Mouse (Mus musculus) midbrain, embryonic 16.5 days (tissue): ENCODE results near the gene Glt8d2. TPM values are rescaled to one million over a fixed set of nuclear protein-coding genes. Genes with fewer than 3 reads are reported as not detected.

Experiments
- ATAC-seq: fragments of 200-750 bp; cut with Nextera tagmentation; 2 replicates; pipeline ENCODE4 v1.8.0; 2017; ENCODE audit warnings: moderate TSS enrichment
- H3K27ac ChIP-seq: fragments of 300-500 bp; sonication (generic); 2 replicates; pipeline ENCODE4 v1.5.1; 2014; ENCODE audit warnings: mild to moderate bottlenecking, low read length, mixed read lengths
- H3K27me3 ChIP-seq: fragments of 300-500 bp; sonication (generic); 2 replicates; pipeline ENCODE4 v1.6.1; 2014; ENCODE audit warnings: low read depth, low read length, mixed read lengths; ENCODE audit not compliant: control insufficient read depth, insufficient read depth
- H3K36me3 ChIP-seq: fragments of 300-500 bp; sonication (generic); 2 replicates; pipeline ENCODE4 v1.6.1; 2014; ENCODE audit warnings: mild to moderate bottlenecking, low read length, moderate library complexity, mixed read lengths; ENCODE audit not compliant: control insufficient read depth, insufficient read depth
- H3K4me1 ChIP-seq: fragments of 300-500 bp; sonication (generic); 2 replicates; pipeline ENCODE4 v1.6.1; 2014; ENCODE audit warnings: mild to moderate bottlenecking, low read length, mixed read lengths; ENCODE audit not compliant: control insufficient read depth, insufficient read depth
- H3K4me2 ChIP-seq: fragments of 300-500 bp; sonication (generic); 2 replicates; pipeline ENCODE4 v1.6.1; 2014; ENCODE audit warnings: mild to moderate bottlenecking, low read length, mixed read lengths
- H3K4me3 ChIP-seq: fragments of 300-500 bp; sonication (generic); 2 replicates; pipeline ENCODE4 v1.5.1; 2014; ENCODE audit warnings: low read depth, mild to moderate bottlenecking, low read length, moderate library complexity, mixed read lengths
- H3K9ac ChIP-seq: fragments of 300-500 bp; sonication (generic); 2 replicates; pipeline ENCODE4 v1.6.1; 2014; ENCODE audit warnings: low read depth, low read length, mixed read lengths
- H3K9me3 ChIP-seq: fragments of 300-500 bp; sonication (generic); replicated peaks from 2 replicates; pipeline ENCODE4 v1.6.1; 2014; ENCODE audit warnings: mild to moderate bottlenecking, low read length, mixed read lengths; ENCODE audit not compliant: control insufficient read depth, poor library complexity, severe bottlenecking
- WGBS: fragments of 180-500 bp; shearing (Covaris S2); extraction: QIAGEN DNeasy Blood & Tissue Kit; methylation state at CpG from one replicate; pipeline ENCODE4 v1.1.7; 2014; 5-methylcytosine and 5-hydroxymethylcytosine counted together
- polyA plus RNA-seq: library from polyadenylated mRNA; unstranded; fragments of >200 nt; fragmentation: Nextera tagmentation; extraction: Ambion mirVana; gene quantifications from 2 replicates; pipeline ENCODE4 v1.2.1, GENCODE M21; 2015

Glt8d2 gene
- polyA plus RNA-seq, 1 experiment from 2014 or later: 0.63 TPM

- no peak for ATAC-seq
- Histone ChIP-seq H3K9me3 (no peaks in the 10 kb centered on the region), H3K27ac (no peak overlapping the region), H3K4me1 (no peaks in the 10 kb centered on the region), H3K4me3 (no peak overlapping the region), H3K4me2 (no peak overlapping the region), H3K9ac (no peak overlapping the region), H3K27me3 (no peaks in the 10 kb centered on the region), H3K36me3 (no peaks in the 10 kb centered on the region)
- 87% methylated on average over 7 of the region's 7 CpGs for WGBS
These were observed 8.8 kb downstream of the Glt8d2 start for GRCm38 (mm10) chr10:82681639-82682038.

- Histone ChIP-seq H3K9me3 (no peaks in the 10 kb centered on the region), H3K27me3 (no peaks in the 10 kb centered on the region), H3K36me3 (no peaks in the 10 kb centered on the region), H3K4me2 (no peak overlapping the region), H3K27ac (no peak overlapping the region), H3K9ac (no peak overlapping the region), H3K4me1 (no peaks in the 10 kb centered on the region), H3K4me3 (no peak overlapping the region)
- ATAC-seq: no peak
- WGBS: 92% methylated on average over 5 of the region's 5 CpGs
These were observed 9.7 kb downstream of the Glt8d2 start for GRCm38 (mm10) chr10:82680769-82681168.

DNA sequence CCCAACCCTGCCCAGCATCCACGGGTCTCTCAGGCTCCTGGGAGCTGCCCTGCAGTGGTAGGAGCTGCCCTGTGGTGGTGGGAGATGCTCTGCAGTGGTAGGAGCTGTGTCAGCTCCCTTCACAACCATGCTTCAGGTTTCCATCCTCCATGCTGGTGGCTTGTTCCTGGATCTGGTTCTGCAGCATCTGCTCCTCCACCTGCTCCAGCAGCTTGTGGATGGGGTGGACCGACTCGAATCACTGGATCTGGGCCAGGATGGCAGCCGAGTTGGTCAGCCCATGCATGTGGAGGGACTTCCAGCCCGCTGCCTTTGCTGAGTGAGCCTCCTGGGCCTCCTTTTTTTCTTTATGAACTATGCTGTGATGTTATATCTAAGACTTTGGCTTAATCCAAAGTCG, 13.5 kb downstream of the Glt8d2 start:
- Histone ChIP-seq H3K27ac (no peak overlapping the region), H3K4me2 (no peak overlapping the region), H3K9ac (no peak overlapping the region), H3K27me3 (no peaks in the 10 kb centered on the region), H3K4me3 (no peak overlapping the region), H3K9me3 (no peaks in the 10 kb centered on the region), H3K36me3 (no peaks in the 10 kb centered on the region), H3K4me1 (no peaks in the 10 kb centered on the region)
- 83% methylated on average over 6 of the region's 6 CpGs for WGBS
- ATAC-seq: no peak

- Histone ChIP-seq H3K27ac (no peak overlapping the region), H3K4me1 (peaks cover 4% of the 10 kb centered on the region; the same call in 1 of the 2 replicates), H3K9ac (no peak overlapping the region), H3K4me2 (no peak overlapping the region), H3K4me3 (no peak overlapping the region), H3K36me3 (no peaks in the 10 kb centered on the region), H3K9me3 (no peaks in the 10 kb centered on the region), H3K27me3 (no peaks in the 10 kb centered on the region)
- ATAC-seq: no peak
- WGBS: 76% methylated on average over 6 of the region's 6 CpGs
These were observed 20.2 kb downstream of the Glt8d2 start for GRCm38 (mm10) chr10:82670205-82670604.

DNA sequence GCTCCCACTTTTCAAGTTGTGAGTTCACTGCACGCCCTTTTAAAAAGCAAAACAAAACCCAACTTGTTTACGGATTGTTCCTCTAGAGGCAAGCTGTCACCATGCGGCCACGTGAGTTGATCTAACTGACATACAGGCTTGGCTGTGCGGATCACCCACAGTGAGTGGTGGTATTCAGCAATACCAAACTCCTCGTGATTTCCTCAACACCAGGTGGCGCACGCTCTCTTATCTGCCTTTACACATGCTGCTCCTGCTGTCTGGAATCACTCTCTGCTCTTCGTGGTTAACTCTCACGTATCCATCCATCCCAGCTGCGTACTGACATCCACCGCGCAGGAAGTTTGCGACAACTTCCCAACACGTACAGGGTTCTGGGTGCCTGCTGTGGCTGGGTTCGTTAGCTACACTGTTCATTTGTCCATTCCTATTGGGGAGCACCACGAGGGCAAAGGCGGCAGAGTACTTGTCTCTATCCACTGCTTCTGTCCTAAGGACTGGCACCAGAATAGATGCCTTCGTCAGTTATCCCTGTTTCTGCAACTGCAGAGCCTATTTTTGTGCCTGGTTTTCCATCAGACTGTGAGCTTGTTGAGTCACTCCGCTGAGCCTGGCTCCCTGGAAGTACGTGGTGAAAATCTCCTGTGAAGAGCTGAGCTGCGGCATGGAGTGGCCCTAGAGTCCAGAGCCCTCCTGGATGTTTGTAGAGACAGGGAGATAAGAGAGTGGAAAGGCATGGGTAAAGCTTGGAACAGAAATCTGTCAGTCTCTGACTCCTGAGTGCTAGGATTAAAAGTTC, 23.8 kb downstream of the Glt8d2 start:
- WGBS: 18% methylated on average over 22 of the region's 22 CpGs
- H3K9me3 ChIP-seq: no peaks in the 10 kb centered on the region
- no peaks in the 10 kb centered on the region for H3K36me3 ChIP-seq
- H3K4me3 ChIP-seq: peak overlapping the region; percentile 19; the same call in 1 of the 2 replicates
- peak; percentile 94 for ATAC-seq
- H3K4me2 ChIP-seq: peak overlapping the region; percentile 48
- H3K27ac ChIP-seq: no peak overlapping the region
- H3K9ac ChIP-seq: 0 out of 2 replicates have a peak overlapping the region, but pooled peaks have one; percentile 35
- H3K27me3 ChIP-seq: no peaks in the 10 kb centered on the region
- peaks cover 4% of the 10 kb centered on the region; the same call in 1 of the 2 replicates for H3K4me1 ChIP-seq

- no peak overlapping the region for H3K4me2 ChIP-seq
- H3K36me3 ChIP-seq: no peaks in the 10 kb centered on the region
- 55% methylated on average over 3 of the region's 3 CpGs for WGBS
These were observed 24.5 kb downstream of the Glt8d2 start for GRCm38 (mm10) chr10:82665951-82666350.

DNA sequence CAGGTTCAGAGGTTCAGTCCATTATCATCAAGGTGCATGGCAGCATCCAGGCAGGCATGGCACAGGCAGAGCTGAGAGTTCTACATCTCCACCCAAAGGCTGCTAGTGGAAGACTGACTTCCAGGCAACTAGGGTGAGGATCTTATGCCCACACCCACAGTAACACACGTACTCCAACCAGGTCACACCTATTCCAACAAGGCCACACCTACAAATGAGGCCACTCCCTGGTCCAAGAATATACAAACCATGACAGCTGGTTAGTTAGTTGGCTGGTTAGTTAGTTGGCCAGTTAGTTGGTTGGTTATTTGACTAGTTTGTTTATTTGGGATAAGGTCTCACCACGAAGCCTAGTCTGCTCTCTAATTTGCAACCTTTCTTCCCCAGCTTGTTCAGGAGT, 27.2 kb downstream of the Glt8d2 start:
- Histone ChIP-seq H3K27me3 (no peaks in the 10 kb centered on the region), H3K9me3 (no peaks in the 10 kb centered on the region), H3K27ac (no peak overlapping the region), H3K4me1 (peaks cover 4% of the 10 kb centered on the region; the same call in 1 of the 2 replicates), H3K9ac (no peak overlapping the region), H3K36me3 (no peaks in the 10 kb centered on the region), H3K4me3 (no peak overlapping the region), H3K4me2 (no peak overlapping the region)
- ATAC-seq: no peak
- WGBS: 87% methylated on average over 2 of the region's 2 CpGs

More at GRCm38 (mm10) chr10:82665951-82666350, 24.5 kb downstream of the Glt8d2 start:
- H3K9me3 ChIP-seq: no peaks in the 10 kb centered on the region
- peaks cover 4% of the 10 kb centered on the region; the same call in 1 of the 2 replicates for H3K4me1 ChIP-seq
- no peaks in the 10 kb centered on the region for H3K27me3 ChIP-seq
- no peak overlapping the region for H3K27ac ChIP-seq
- H3K4me3 ChIP-seq: no peak overlapping the region
- no peak for ATAC-seq
- no peak overlapping the region for H3K9ac ChIP-seq

GRCm38 (mm10) chr10:82662267-82662990, 28.0 kb downstream of the Glt8d2 start:
- Histone ChIP-seq H3K9ac (no peak overlapping the region), H3K4me3 (no peak overlapping the region), H3K4me1 (peaks cover 4% of the 10 kb centered on the region; the same call in 1 of the 2 replicates), H3K36me3 (no peaks in the 10 kb centered on the region), H3K9me3 (no peaks in the 10 kb centered on the region), H3K27me3 (no peaks in the 10 kb centered on the region), H3K4me2 (no peak overlapping the region), H3K27ac (no peak overlapping the region)
- WGBS: 86% methylated on average over 14 of the region's 14 CpGs
- no peak for ATAC-seq

DNA sequence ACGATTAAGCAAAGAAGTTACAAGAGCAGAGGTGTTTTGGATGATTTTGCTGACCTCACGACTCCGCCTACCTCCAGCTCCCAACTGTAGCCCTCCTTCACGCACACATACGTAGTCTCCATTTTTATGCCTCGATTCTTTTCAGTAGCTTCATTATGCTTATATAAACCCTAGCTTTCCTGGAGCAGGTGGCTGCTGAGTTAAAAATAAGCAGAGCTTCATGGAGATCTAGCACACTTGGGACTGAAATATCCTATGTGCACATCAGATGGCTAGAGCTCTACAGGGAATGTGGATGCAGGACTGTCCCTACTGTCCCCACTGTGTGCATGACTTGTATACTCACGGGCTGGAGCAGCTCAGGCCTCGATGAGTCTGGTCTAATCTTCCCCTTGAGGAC, 28.6 kb downstream of the Glt8d2 start:
- 87% methylated on average over 8 of the region's 8 CpGs for WGBS
- H3K4me3 ChIP-seq: no peak overlapping the region
- no peaks in the 10 kb centered on the region for H3K36me3 ChIP-seq
- H3K9ac ChIP-seq: no peak overlapping the region
- H3K9me3 ChIP-seq: no peaks in the 10 kb centered on the region
- H3K27me3 ChIP-seq: no peaks in the 10 kb centered on the region
- no peak for ATAC-seq
- H3K4me1 ChIP-seq: peaks cover 3% of the 10 kb centered on the region; the same call in 1 of the 2 replicates
- H3K27ac ChIP-seq: no peak overlapping the region
- no peak overlapping the region for H3K4me2 ChIP-seq
